Mouse (Mus musculus): ENCODE data around the gene Mipol1. TPM values are rescaled to one million over a fixed set of nuclear protein-coding genes. Genes with fewer than 3 reads are reported as not detected.

Mipol1 gene
- total RNA-seq, 1 experiment from 2014 or later = 28.4 TPM

DNA sequence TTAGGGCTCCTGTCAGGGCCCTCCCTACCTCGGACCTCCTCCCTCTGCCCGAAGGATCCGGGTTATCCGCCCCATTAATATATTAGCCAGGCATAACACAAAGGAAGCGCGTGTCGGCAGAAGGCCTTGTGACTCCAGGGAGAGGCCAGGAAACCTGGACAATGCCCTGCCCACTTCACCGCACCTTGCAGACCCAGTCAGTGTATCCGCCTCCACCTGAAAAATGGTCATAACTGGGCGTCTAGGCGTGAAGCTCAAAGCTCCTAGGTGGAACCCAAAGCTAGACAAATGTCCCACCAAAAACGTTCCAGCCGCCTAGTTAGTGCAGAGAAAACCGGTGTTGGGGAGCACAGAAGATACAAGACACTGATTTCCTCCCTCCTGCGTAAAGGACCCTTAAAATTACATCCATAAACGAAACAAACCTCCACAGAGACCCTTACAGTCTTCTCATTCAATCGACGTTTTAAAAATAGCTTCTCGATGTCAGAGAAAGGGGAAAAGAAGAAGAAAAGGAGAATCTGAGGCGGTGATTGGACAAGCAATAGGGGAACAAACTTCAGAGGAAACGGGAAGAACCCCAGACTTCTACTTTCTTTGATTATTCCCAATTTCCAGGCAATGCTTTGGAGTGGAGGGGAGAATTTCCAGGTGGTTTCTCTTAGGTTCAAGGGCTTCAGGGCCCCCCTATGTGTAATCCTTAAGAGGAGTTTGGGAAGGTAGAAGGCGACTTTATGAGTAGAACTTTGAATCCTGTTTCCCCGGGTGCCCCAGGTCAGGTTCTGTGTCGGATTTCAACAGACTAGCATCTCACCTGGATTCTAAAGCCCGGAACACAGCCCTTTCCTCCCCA, 306.1 kb downstream of the Mipol1 start:
- ATAC-seq (replicated peaks in 1 of 2; ENCODE audit: insufficient read depth in 1 of 2, low FRiP score in 2 of 2, low TSS enrichment in 1 of 2, low read depth in 1 of 2, poor library complexity in 2 of 2, severe bottlenecking in 2 of 2) = no peak

DNA sequence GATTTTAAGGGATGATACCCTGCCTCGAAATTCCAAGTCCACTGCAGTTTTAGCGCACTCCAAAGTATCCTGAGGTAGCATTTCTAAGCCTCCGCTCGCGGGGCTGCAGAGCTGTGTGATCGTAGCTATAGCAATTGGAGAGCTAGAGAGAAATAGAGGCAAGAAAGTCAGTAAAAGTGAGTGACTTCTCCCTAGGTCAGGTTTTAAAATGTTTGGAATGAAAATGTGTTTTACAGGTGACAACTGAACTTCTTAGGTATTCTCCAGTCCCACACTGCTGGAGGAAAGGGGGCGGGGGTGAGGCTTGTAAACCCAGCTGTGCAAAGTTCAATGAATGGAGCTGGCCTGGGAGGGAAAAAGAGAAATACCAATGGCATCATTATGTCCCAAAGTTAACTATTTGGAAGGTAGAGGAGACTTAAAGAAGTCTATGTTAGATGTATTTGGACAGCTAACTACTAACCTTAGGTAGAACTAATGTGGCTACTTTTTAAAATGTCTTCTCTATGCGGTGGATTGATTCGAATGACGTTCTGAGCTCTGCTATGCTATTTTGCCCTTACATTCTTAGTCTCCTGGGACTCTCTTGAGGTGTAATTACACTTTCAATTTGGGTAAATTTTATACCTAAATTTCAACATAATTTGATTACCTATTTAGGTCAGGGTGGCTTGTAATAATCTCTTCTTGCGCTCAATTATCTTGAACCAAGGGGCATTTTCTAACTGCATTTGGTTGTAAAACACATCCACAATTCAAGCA, 306.9 kb downstream of the Mipol1 start:
- no peak for ATAC-seq (replicated peaks in 1 of 2; ENCODE audit: insufficient read depth in 1 of 2, low FRiP score in 2 of 2, low TSS enrichment in 1 of 2, low read depth in 1 of 2, poor library complexity in 2 of 2, severe bottlenecking in 2 of 2)

DNA sequence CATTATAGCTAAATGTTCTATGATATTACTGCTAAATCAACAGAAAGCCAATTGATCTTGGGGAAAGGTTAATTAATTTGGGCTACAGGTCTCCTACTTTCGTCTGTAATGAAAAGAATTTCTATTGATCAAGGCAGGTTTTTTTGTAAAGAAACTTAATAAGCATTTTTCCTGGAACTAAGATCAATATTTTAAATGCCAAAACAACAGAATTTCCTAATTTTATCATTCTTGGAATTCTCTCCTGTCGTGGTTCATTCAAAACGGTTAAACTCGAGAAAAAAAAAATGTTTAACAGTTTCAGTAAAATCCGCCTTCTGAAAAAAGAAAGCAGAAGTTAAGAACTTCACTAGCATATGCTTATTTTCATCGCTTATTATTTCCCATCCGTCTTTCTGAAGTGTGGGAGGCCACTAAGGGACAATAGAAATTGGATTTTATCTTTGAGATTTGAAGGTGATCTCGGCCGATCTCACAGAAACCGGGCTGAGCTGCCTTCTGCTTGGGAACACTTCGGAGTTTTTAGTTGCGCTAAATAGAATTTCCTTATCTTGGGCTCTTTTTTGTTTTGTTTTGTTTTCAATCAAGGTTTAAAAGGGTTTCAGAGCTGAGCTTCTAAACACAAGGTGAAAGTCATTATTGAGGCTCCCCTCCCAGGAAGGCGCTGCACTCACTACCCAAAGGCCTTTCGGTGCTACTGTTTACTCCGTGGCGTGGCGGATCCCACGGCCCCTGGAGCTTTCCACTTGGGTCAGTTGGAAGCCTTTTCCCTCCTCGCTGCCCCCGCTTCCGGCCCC, 307.8 kb downstream of the Mipol1 start:
- ATAC-seq (replicated peaks in 1 of 2; ENCODE audit: insufficient read depth in 1 of 2, low FRiP score in 2 of 2, low TSS enrichment in 1 of 2, low read depth in 1 of 2, poor library complexity in 2 of 2, severe bottlenecking in 2 of 2) = no peak

DNA sequence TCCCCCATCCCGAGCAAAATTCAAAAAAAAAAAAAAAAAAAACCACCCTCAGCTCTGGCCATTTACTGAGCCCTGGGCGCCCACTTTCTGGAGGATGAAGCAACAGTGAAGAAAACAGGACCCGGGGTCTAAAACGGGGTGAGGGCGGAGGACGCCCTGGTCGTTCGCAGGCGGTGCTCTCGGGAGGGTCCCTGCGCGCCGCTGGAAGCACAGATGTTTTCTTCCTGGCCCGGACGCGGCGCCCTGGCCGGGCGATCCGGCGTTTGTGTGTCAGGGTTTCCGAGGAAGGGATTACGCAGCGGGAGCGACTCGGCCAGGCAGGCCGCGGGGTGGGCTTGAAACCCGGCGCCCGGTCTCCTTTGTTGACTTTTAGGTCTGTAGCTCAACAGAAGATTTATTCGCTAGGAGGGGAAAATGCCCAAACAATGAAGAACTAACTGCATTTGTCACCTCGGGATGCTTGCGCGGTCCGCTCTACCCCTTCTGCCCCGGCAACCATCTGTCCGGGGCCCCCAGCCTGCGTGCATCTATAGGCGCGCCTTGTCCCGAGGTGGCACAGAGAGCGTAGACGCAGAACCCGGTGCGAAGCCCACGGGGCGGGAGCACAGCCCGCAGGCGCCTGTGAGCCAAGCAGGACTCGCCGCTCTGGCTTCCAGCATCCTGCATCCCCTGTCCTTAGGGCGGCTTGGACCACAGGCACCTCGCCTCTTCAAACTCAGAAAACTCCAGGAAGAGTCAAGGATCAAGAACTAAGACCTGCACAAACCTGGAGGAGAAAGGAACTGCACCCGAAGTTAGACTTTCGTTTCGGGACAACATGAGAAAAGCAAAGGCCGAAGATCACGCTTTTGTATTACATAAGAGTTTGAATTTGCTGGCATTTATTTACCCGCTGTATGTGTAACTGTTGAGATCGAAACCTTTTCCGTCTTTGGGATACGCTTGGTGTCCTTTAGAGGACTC, 308.6 kb downstream of the Mipol1 start:
- ATAC-seq (replicated peaks in 1 of 2; ENCODE audit: insufficient read depth in 1 of 2, low FRiP score in 2 of 2, low TSS enrichment in 1 of 2, low read depth in 1 of 2, poor library complexity in 2 of 2, severe bottlenecking in 2 of 2) = peak in 1 of 2 experiments; percentile 22; a peak in 2 of 4 replicates

DNA sequence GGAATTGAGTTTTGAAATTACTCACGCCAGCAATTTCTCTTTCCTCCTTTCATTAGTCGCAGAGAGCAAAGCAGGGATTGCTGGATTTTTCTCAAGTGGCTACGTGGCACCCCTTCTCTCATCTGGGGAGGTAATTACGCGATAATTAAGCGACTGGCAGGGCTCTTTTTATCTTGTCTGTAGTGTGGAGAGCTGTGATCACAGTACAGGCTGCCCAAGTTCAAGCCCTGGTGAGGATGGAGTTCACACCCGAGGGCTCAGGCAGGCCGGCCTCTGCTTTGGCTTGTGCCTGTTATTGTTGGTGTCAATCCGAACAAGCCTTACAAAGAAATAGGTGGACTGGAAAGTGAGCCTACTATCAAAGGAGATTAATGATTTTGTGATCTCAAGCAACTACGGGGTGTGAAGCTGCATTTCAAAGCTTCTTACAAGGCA, 309.3 kb downstream of the Mipol1 start:
- ATAC-seq (replicated peaks in 1 of 2; ENCODE audit: insufficient read depth in 1 of 2, low FRiP score in 2 of 2, low TSS enrichment in 1 of 2, low read depth in 1 of 2, poor library complexity in 2 of 2, severe bottlenecking in 2 of 2) = no peak

DNA sequence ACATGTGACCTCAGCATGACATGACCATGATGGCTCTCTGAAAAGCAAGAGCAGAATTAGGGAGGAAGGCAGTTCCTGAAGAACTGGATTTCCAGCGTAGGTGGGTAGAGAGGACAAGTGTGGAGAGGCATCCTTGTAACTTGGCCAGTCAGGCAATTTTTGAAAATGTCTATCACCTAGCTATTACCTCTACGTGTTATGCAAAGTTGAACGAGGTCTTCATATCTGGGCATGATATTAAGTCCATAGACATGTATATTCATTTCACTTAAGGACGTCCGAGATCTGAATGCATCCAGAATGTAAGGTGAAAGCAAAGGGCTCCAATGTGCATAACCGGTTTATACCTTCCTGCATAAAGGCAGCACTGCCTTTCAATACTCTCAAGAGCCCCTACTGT, 310.9 kb downstream of the Mipol1 start:
- ATAC-seq (replicated peaks in 1 of 2; ENCODE audit: insufficient read depth in 1 of 2, low FRiP score in 2 of 2, low TSS enrichment in 1 of 2, low read depth in 1 of 2, poor library complexity in 2 of 2, severe bottlenecking in 2 of 2) = no peak

DNA sequence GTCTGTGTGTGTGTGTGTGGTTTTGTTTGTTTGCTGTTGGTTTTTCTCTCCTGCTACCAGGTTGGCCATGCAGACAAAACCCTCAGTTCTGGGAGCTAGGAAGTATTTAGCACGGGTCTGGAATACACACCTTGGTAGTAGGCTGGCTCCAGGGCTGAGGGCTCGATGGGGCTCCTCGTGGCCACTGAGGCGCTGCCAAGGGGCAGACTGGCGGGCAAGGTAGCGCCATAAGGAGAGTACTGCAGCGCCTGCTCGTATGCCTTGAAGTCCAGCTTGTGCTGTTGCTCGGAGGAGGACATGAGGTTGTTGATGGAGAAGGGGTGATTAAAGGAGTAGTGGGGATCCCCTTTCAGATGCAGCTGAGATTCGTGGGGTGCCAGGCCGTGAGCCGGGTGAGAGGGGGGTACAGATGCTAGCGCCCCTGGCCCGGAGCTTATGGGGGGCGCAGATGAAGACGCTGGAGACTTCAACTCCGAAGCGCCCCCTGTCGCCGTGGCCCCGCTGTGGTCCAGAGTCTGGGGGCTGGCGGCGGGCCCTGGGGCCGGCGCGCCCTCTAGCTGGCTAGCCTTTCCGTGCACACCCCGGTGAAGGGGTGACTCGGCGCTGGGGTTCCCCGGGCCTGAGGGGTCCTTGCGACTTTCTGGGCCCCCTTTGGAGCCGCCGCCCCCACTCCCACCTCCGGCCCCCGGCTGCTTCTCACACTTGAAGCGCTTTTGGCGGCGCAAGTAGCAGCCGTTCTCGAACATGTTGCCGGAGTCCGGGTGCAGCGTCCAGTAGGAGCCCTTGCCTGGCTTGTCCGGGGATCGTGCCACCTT, 311.9 kb downstream of the Mipol1 start:
- ATAC-seq (replicated peaks in 1 of 2; ENCODE audit: insufficient read depth in 1 of 2, low FRiP score in 2 of 2, low TSS enrichment in 1 of 2, low read depth in 1 of 2, poor library complexity in 2 of 2, severe bottlenecking in 2 of 2) = no peak

DNA sequence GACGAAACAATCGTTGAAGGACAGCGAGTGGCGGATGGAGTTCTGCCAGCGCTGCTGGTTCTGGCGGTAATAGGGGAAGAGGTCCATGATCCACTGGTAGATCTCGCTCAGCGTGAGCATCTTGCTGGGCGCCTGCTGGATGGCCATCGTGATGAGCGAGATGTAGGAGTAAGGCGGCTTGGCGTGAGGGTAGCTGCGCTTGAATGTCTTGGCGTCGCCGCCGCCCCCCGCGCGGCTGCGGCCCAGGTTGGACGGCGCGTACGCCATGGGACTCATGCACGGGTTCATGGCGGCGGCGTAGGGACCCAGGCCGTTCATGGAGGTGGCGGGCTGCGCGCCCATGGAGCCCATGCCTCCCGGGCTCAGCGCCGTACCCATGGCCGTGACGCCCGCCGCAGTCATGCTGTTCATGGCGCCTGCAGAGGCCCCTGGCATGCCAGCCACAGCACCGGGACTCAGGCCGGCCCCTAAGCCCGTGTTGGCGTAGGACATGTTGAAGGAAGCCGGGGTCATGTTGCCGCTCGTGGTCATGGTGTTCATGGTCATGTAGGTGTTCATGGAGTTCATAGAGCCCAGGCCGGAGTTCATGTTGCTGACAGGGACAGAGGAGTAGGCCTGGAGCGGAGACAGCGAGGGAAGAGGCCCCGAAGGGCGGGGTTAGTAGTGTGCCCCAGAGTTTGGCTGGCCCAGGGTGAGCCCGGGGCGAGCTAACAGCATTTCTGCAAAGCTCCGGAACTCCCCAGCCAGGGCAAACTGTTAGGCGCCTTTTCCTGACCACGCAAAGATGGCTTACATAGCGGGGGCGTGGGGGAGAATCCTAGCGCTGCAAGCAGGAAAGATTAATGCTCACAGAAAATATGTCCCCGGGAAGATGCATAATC, 312.8 kb downstream of the Mipol1 start:
- ATAC-seq (replicated peaks in 1 of 2; ENCODE audit: insufficient read depth in 1 of 2, low FRiP score in 2 of 2, low TSS enrichment in 1 of 2, low read depth in 1 of 2, poor library complexity in 2 of 2, severe bottlenecking in 2 of 2) = no peak

DNA sequence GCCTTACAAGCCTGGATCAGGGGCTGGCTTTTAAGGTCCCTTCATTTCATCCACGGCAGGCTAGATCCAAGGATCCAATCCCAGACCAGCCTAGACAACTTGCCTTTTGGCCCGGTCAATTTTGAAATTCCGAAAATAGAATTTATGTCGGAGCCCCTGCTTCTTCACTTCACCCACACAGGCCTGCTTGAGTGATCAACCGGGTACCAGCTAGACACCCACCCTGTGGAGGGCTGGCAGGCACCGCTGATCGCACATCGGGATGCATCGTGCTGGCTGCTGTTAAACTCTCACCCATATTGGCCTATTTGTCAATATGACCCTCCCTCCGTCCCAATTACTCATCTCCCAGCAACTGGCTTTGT, 313.4 kb downstream of the Mipol1 start:
- no peak for ATAC-seq (replicated peaks in 1 of 2; ENCODE audit: insufficient read depth in 1 of 2, low FRiP score in 2 of 2, low TSS enrichment in 1 of 2, low read depth in 1 of 2, poor library complexity in 2 of 2, severe bottlenecking in 2 of 2)

DNA sequence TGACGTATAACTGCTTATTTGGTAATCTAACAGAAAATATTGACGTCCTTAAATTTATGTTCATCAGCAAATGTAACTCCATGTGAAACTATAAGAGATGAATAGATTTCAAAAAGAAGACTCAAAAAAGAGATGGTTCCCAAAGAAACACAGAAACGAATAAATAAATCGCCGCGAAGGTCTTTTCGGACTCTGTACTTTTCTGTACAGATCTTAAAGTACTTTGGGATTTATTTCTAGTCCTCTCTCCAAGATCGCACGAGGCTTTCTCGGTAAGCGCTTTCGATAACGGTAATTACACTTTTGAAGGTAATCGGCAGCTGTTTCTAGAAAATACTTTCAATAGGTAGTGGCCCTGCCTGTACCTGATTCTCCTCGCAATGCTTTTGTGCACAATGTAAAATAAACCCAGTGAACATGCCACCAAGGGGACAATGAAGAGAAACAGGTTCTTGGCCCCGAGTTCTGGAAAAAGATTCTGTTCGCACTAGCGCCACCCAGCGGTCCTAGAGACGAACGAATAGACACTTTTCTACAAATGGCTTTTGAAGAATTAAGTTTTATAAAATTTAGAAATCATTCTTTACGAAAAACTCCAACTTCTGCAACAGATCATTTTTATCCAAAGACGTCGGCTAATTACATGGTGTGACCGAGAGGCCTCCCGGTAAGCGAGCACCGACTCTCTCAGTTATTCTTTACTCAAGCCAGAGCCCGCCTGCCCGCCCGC, 314.6 kb downstream of the Mipol1 start:
- no peak for ATAC-seq (replicated peaks in 1 of 2; ENCODE audit: insufficient read depth in 1 of 2, low FRiP score in 2 of 2, low TSS enrichment in 1 of 2, low read depth in 1 of 2, poor library complexity in 2 of 2, severe bottlenecking in 2 of 2)

DNA sequence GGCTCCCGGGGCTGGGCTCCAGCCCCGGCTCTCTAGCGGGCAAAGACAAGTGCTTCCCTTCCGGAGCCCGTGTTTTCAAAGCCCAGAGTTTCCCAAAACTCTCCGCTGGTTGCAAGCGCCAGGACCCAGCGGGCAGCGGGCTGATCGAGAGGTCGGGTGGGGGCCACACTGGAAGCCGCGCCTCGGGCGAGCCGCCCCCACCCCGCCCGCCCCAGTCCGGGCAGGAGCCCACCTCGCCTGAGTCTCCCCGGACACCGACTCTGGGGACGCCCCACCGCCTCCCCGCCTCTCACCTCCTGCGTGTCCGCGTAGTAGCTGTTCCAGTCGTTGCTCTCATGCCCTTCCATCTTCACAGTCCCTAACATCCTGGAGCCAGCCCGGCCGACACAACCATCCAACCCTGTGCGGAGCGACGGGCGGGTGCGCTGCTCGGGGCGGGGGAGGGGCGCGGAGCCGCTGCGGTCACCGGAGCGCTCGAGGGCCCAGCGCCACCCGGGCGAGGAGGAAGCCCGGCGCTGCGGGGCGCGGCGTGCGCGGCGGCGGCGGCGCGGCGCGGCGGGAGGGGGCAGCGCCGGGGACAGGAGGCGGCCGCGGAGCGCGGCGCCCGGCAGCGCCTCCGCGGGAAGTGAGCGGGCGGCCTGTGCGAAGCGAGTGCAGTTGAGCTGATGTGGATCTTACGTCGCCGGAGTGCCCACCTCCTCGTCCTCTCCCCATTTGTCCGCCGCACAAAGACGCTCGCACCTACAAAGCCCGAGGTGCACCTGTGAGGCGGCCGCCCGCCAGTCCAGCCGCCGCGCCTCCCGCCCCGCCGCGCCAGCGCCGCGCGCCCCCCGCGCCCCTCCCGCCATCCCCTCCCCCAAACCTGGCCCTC, 315.4 kb downstream of the Mipol1 start:
- no peak for ATAC-seq (replicated peaks in 1 of 2; ENCODE audit: insufficient read depth in 1 of 2, low FRiP score in 2 of 2, low TSS enrichment in 1 of 2, low read depth in 1 of 2, poor library complexity in 2 of 2, severe bottlenecking in 2 of 2)
